Comparison of ENCODE assay signal across 9 mouse cellular contexts in the genomic region with DNA sequence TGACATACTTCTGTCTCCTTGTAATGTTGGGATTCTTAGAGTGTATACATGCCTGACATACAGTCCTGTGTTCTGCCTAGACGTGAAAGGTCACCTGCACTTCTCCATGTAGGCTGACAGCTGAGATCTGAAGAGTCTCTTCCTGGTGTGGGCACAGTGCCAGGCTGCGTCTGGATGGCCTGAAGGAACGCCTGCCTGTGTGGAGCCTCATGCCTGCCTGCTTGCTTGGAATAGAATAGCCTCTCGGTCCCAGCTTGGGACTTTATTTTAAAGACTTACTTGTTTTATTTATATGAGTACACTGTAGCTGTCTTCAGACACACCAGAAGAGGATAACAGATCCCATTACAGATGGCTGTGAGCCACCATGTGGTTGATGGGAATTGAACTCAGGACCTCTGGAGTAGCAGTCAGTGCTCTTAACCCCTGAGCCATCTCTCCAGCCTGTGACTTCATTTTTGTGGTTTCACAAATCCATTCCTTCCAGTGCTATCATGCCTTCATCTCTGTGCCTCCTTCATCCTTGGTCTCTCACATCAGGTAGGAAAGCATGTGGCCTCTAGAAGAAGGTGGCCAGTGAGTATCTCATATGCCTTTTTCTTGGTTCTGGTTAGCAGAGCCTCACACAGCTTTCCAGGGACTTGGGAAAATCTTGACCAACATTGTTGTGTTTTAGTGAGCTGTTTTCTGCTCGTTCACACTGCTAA. TPM values are rescaled to one million over a fixed set of nuclear protein-coding genes. Genes with fewer than 3 reads are reported as not detected.
DNase-seq lines count a peak whose midpoint lies in the region; ATAC-seq and TF ChIP-seq lines count a peak whose summit lies in the region.
"Had no signal": no experiment of that assay in that cellular context is flagged by ENCODE, and none has a peak within 500 bp of the region (broad histone marks: within the 10 kb centered on the region; RNA-seq: fewer than 3 reads in every experiment).

No protein-coding gene starts in this region.

- peak overlapping the region; percentile 3 for H3K27ac ChIP-seq in kidney, adult 2 months (ENCODE audit: insufficient read depth, low read depth, low read length)
- no peak overlapping the region for H3K27ac ChIP-seq in kidney, embryonic 14.5 days (ENCODE audit: low read depth, low read length)
- H3K27ac ChIP-seq in intestine, embryonic 14.5 days (ENCODE audit: low read depth), result peak overlapping the region; percentile 51; the same call in 1 of the 2 replicates
- H3K27ac ChIP-seq in forebrain, postnatal 0 days (ENCODE audit: low read depth, low read length), result no peak overlapping the region

- no peak for TF ChIP-seq POLR2A in kidney, adult 2 months (IDR thresholded peaks at IDR 0.05; ENCODE audit: low read depth, low read length)

- TF ChIP-seq CTCF in kidney, adult 2 months (conservative IDR thresholded peaks at IDR 0.05; ENCODE audit: insufficient read depth, insufficient read length, low read depth, low read length), result no peak
- TF ChIP-seq CTCF in forebrain, postnatal 0 days (IDR thresholded peaks at IDR 0.05; ENCODE audit: low read depth), result no peak

- no peak for ATAC-seq in kidney, embryonic 14.5 days (ENCODE audit: low FRiP score, low TSS enrichment)
- ATAC-seq in intestine, embryonic 14.5 days (replicated peaks; ENCODE audit: low FRiP score, low TSS enrichment, low read depth), result no peak
- ATAC-seq in forebrain, postnatal 0 days, result no peak

- H3K4me1 ChIP-seq in kidney, adult 2 months (ENCODE audit: control insufficient read depth, insufficient read depth, low read length), result peaks cover 31% of the 10 kb centered on the region
- peaks cover 14% of the 10 kb centered on the region for H3K4me1 ChIP-seq in kidney, embryonic 14.5 days (ENCODE audit: control insufficient read depth, insufficient read depth, low read length)
- peaks cover 32% of the 10 kb centered on the region for H3K4me1 ChIP-seq in intestine, embryonic 14.5 days (replicated peaks; ENCODE audit: control insufficient read depth, insufficient read depth, low read length)
- H3K4me1 ChIP-seq in forebrain, postnatal 0 days (ENCODE audit: insufficient read depth), result no peaks in the 10 kb centered on the region

- 30% methylated on average over 5 of the region's 5 CpGs for WGBS in kidney, adult 2 months
- 69% methylated on average over 5 of the region's 5 CpGs for WGBS in kidney, embryonic 14.5 days
- 39% methylated on average over 5 of the region's 5 CpGs for WGBS in intestine, embryonic 14.5 days
- 33% methylated on average over 5 of the region's 5 CpGs for WGBS in forebrain, postnatal 0 days

- no peaks in the 10 kb centered on the region for H3K27me3 ChIP-seq in kidney, adult 2 months (replicated peaks; ENCODE audit: control insufficient read depth, insufficient read depth, low read length)
- no peaks in the 10 kb centered on the region for H3K27me3 ChIP-seq in kidney, embryonic 14.5 days (ENCODE audit: control insufficient read depth, insufficient read depth, low read length)
- no peaks in the 10 kb centered on the region for H3K27me3 ChIP-seq in intestine, embryonic 14.5 days (replicated peaks; ENCODE audit: control insufficient read depth, insufficient read depth, low read length)
- no peaks in the 10 kb centered on the region for H3K27me3 ChIP-seq in forebrain, postnatal 0 days (ENCODE audit: insufficient read depth, low read length)

- no peak overlapping the region for H3K9ac ChIP-seq in kidney, embryonic 14.5 days (ENCODE audit: low read depth, low read length)
- no peak overlapping the region for H3K9ac ChIP-seq in intestine, embryonic 14.5 days (ENCODE audit: low read length)
- H3K9ac ChIP-seq in forebrain, postnatal 0 days, result no peak overlapping the region

- H3K36me3 ChIP-seq in kidney, adult 2 months (ENCODE audit: control insufficient read depth, insufficient read depth, low read length), result no peaks in the 10 kb centered on the region
- peaks cover under 1% of the 10 kb centered on the region; the same call in 1 of the 2 replicates for H3K36me3 ChIP-seq in kidney, embryonic 14.5 days (ENCODE audit: control insufficient read depth, insufficient read depth, low read length)
- H3K36me3 ChIP-seq in intestine, embryonic 14.5 days (ENCODE audit: control insufficient read depth, insufficient read depth, low read length), result no peaks in the 10 kb centered on the region
- H3K36me3 ChIP-seq in forebrain, postnatal 0 days (ENCODE audit: insufficient read depth), result peaks cover 7% of the 10 kb centered on the region

- H3K4me3 ChIP-seq in kidney, adult 2 months (ENCODE audit: insufficient read depth, low read depth, low read length), result no peak overlapping the region
- no peak overlapping the region for H3K4me3 ChIP-seq in kidney, embryonic 14.5 days (ENCODE audit: low read length)
- no peak overlapping the region for H3K4me3 ChIP-seq in intestine, embryonic 14.5 days (ENCODE audit: low read depth, low read length)
- no peak overlapping the region for H3K4me3 ChIP-seq in forebrain, postnatal 0 days (ENCODE audit: low read depth, low read length)

- no peaks in the 10 kb centered on the region for H3K9me3 ChIP-seq in kidney, embryonic 14.5 days (ENCODE audit: control insufficient read depth, low read length)
- no peaks in the 10 kb centered on the region for H3K9me3 ChIP-seq in intestine, embryonic 14.5 days (ENCODE audit: control insufficient read depth, low read length)
- no peaks in the 10 kb centered on the region for H3K9me3 ChIP-seq in forebrain, postnatal 0 days (ENCODE audit: low read length)

- peak; percentile 74 for DNase-seq in kidney, adult 2 months
- DNase-seq in NIH3T3 (ENCODE audit: low read depth), result peak; percentile 53
- peak; percentile 68 to 86 for DNase-seq in cerebellum, postnatal 25 days
- DNase-seq in intestine, embryonic 14.5 days (ENCODE audit: low spot score), result no peak
- peak; percentile 73 for DNase-seq in testis, postnatal 10 days (ENCODE audit: low spot score)
- no peak for DNase-seq in left cerebral cortex, adult 8-10 months (ENCODE audit: low spot score in 2 of 2)
- no peak for DNase-seq in forebrain, postnatal 0 days

- no peak overlapping the region for H3K4me2 ChIP-seq in kidney, embryonic 14.5 days (replicated peaks; ENCODE audit: low read depth, low read length)
- no peak overlapping the region for H3K4me2 ChIP-seq in intestine, embryonic 14.5 days (ENCODE audit: low read length)
- H3K4me2 ChIP-seq in forebrain, postnatal 0 days (ENCODE audit: low read depth), result no peak overlapping the region

RNA-seq across cellular contexts. Expression of a gene that starts 26.4 kb away (rescaled TPM):
- polyA plus RNA-seq in kidney, adult 2 months (2012; rRNA removed), result 29.9 and 31.0 TPM in 2 replicates
- 42.6 and 53.4 TPM in 2 replicates for polyA plus RNA-seq in kidney, embryonic 14.5 days (2014; fragmentation: Nextera tagmentation; extraction: Ambion mirVana)
- 42.6 and 47.8 TPM in 2 replicates for polyA plus RNA-seq in intestine, embryonic 14.5 days (2014; fragmentation: Nextera tagmentation; extraction: Ambion mirVana)
- 10 to 100 TPM; 40.0 to 54.9 (median 50.1) TPM for total RNA-seq in left cerebral cortex, adult 8-10 months (2022)
- 34.8 and 47.0 TPM in 2 replicates for total RNA-seq in forebrain, postnatal 0 days (2014; rRNA removed)
- polyA plus RNA-seq in forebrain, postnatal 0 days (2015; fragmentation: Nextera tagmentation; extraction: Ambion mirVana), result 70.6 and 75.4 TPM in 2 replicates

RNA-seq across cellular contexts. Expression of a gene that starts 52.2 kb away (rescaled TPM):
- polyA plus RNA-seq in kidney, adult 2 months (2012; rRNA removed), result 12.3 and 13.0 TPM in 2 replicates
- polyA plus RNA-seq in kidney, embryonic 14.5 days (2014; fragmentation: Nextera tagmentation; extraction: Ambion mirVana), result 0.53 and 1.0 TPM in 2 replicates
- polyA plus RNA-seq in intestine, embryonic 14.5 days (2014; fragmentation: Nextera tagmentation; extraction: Ambion mirVana), result 3.8 and 4.8 TPM in 2 replicates
- total RNA-seq in left cerebral cortex, adult 8-10 months (2022), result 1 to 10 TPM in 1 of 4 experiments, under 1 TPM in 3; 0.37 to 1.0 (median 0.65) TPM
- 0.29 and 0.69 TPM in 2 replicates for total RNA-seq in forebrain, postnatal 0 days (2014; rRNA removed)
- polyA plus RNA-seq in forebrain, postnatal 0 days (2015; fragmentation: Nextera tagmentation; extraction: Ambion mirVana), result 0.19 and 0.39 TPM in 2 replicates
- total RNA-seq: MEL had no signal

Comparison
In these comparisons a context has a peak if more than half of its experiments do, and no peak if none do; other contexts are left out.
1. H3K27ac ChIP-seq: peak in kidney, adult 2 months (single experiment) and intestine, embryonic 14.5 days (single experiment); none in kidney, embryonic 14.5 days (single experiment) and forebrain, postnatal 0 days (single experiment).
2. DNase-seq: peak in kidney, adult 2 months (single experiment), NIH3T3 (single experiment), cerebellum, postnatal 25 days (2 of 2) and testis, postnatal 10 days (single experiment); none in intestine, embryonic 14.5 days (single experiment), left cerebral cortex, adult 8-10 months (0 of 2) and forebrain, postnatal 0 days (single experiment).